In the genomic region with DNA sequence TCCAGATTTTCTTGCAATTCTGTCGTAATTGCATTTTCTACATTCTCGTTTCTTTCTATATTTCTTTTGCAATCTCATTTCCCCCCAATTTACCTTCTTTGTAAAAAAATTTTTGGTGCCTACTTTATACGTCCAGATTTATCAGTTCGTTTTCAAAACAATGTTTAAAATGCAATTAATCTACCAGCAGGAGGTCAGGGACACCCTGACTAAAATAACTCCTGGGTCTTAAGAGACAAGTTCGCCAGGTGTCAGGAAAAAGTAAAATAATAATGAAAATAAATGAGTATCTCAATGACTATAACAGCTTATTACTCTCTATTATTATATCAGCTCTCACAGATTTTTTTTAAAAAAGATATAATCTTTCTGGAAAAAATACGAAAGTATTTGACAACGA, we compare ENCODE assay signal across 8 mouse cellular contexts. TPM values are rescaled to one million over a fixed set of nuclear protein-coding genes. Genes with fewer than 3 reads are reported as not detected.
DNase-seq lines count a peak whose midpoint lies in the region; ATAC-seq and TF ChIP-seq lines count a peak whose summit lies in the region.

No protein-coding gene starts in this region.

- peak overlapping the region; percentile 67 for H3K4me3 ChIP-seq in erythroblast, embryonic 14.5 days (replicated peaks)
- H3K4me3 ChIP-seq in neural tube, embryonic 11.5 days (ENCODE audit: low read depth, low read length) = peak overlapping the region; percentile 58
- peak overlapping the region; percentile 49 for H3K4me3 ChIP-seq in limb, embryonic 14.5 days (replicated peaks; ENCODE audit: low read length)
- H3K4me3 ChIP-seq in stomach, embryonic 14.5 days (ENCODE audit: low read depth, low read length) = peak overlapping the region; percentile 52

- ATAC-seq in erythroblast, adult 5-6 weeks (replicated peaks; ENCODE audit: low FRiP score, poor library complexity, severe bottlenecking) = no peak
- ATAC-seq in neural tube, embryonic 11.5 days (ENCODE audit: insufficient read depth, low FRiP score, low TSS enrichment) = no peak
- ATAC-seq in limb, embryonic 14.5 days (ENCODE audit: low FRiP score, low read depth) = no peak
- ATAC-seq in stomach, embryonic 14.5 days (ENCODE audit: insufficient number of reproducible peaks, insufficient read depth, low FRiP score, low read depth) = no peak

- peak overlapping the region; percentile 67 for H3K9ac ChIP-seq in neural tube, embryonic 11.5 days (ENCODE audit: low read length)
- peak overlapping the region; percentile 70 for H3K9ac ChIP-seq in limb, embryonic 14.5 days (ENCODE audit: low read depth, low read length, severe bottlenecking)
- peak overlapping the region; percentile 55 for H3K9ac ChIP-seq in stomach, embryonic 14.5 days (replicated peaks; ENCODE audit: low read depth, low read length)

- WGBS in neural tube, embryonic 11.5 days = 11% methylated on average over 7 of the region's 7 CpGs
- WGBS in limb, embryonic 14.5 days = 18% methylated on average over 7 of the region's 7 CpGs
- 28% methylated on average over 7 of the region's 7 CpGs for WGBS in stomach, embryonic 14.5 days

- TF ChIP-seq POLR2A in limb, embryonic 14.5 days (IDR thresholded peaks at IDR 0.05; ENCODE audit: borderline replicate concordance, extremely low read depth, insufficient read depth, insufficient read length) = no peak

- H3K9me3 ChIP-seq in erythroblast, embryonic 14.5 days (ENCODE audit: control insufficient read depth, low read length) = no peaks in the 10 kb centered on the region
- no peaks in the 10 kb centered on the region for H3K9me3 ChIP-seq in neural tube, embryonic 11.5 days (ENCODE audit: control insufficient read depth, low read length)
- no peaks in the 10 kb centered on the region for H3K9me3 ChIP-seq in limb, embryonic 14.5 days (ENCODE audit: control insufficient read depth, low read length)
- H3K9me3 ChIP-seq in stomach, embryonic 14.5 days (ENCODE audit: control insufficient read depth, low read depth, low read length) = no peaks in the 10 kb centered on the region

- DNase-seq in neural tube, embryonic 11.5 days (ENCODE audit: low spot score) = no peak
- DNase-seq in neural tube, embryonic 10.5 days (ENCODE audit: extremely low spot score, low spot score) = no peak
- DNase-seq in limb, embryonic 14.5 days (ENCODE audit: low spot score) = no peak
- no peak for DNase-seq in thymus, postnatal 4 days
- no peak for DNase-seq in natural killer cell, adult 2 months (ENCODE audit: low spot score in 2 of 2)

- peaks cover 38% of the 10 kb centered on the region for H3K27me3 ChIP-seq in erythroblast, embryonic 14.5 days (ENCODE audit: control insufficient read depth)
- no peaks in the 10 kb centered on the region for H3K27me3 ChIP-seq in neural tube, embryonic 11.5 days (ENCODE audit: control insufficient read depth, insufficient read depth, low read length)
- peaks cover 27% of the 10 kb centered on the region for H3K27me3 ChIP-seq in limb, embryonic 14.5 days (ENCODE audit: control insufficient read depth, insufficient read depth, low read length)
- H3K27me3 ChIP-seq in stomach, embryonic 14.5 days (ENCODE audit: control insufficient read depth, insufficient read depth, low read length) = no peaks in the 10 kb centered on the region

- H3K36me3 ChIP-seq in erythroblast, embryonic 14.5 days (ENCODE audit: control insufficient read depth) = no peaks in the 10 kb centered on the region
- no peaks in the 10 kb centered on the region for H3K36me3 ChIP-seq in neural tube, embryonic 11.5 days (ENCODE audit: control insufficient read depth, insufficient read depth, low read length)
- H3K36me3 ChIP-seq in limb, embryonic 14.5 days (ENCODE audit: control insufficient read depth, insufficient read depth, low read length) = no peaks in the 10 kb centered on the region
- H3K36me3 ChIP-seq in stomach, embryonic 14.5 days (ENCODE audit: control insufficient read depth, insufficient read depth, low read length) = no peaks in the 10 kb centered on the region

- H3K4me2 ChIP-seq in neural tube, embryonic 11.5 days (ENCODE audit: low read depth) = peak overlapping the region; percentile 80
- peak overlapping the region; percentile 83 for H3K4me2 ChIP-seq in limb, embryonic 14.5 days (replicated peaks; ENCODE audit: low read depth, low read length, severe bottlenecking)
- peak overlapping the region; percentile 77 for H3K4me2 ChIP-seq in stomach, embryonic 14.5 days (replicated peaks; ENCODE audit: low read depth, low read length)

- peak overlapping the region; percentile 96 for H3K27ac ChIP-seq in neural tube, embryonic 11.5 days (ENCODE audit: low read depth, low read length)
- peak overlapping the region; percentile 49; the same call in 1 of the 2 replicates for H3K27ac ChIP-seq in limb, embryonic 14.5 days (replicated peaks; ENCODE audit: low read depth, low read length)
- H3K27ac ChIP-seq in stomach, embryonic 14.5 days (ENCODE audit: low read length) = peak overlapping the region; percentile 88; the same call in 1 of the 2 replicates

- peaks cover 35% of the 10 kb centered on the region for H3K4me1 ChIP-seq in erythroblast, embryonic 14.5 days (ENCODE audit: control insufficient read depth)
- peaks cover 21% of the 10 kb centered on the region for H3K4me1 ChIP-seq in neural tube, embryonic 11.5 days (ENCODE audit: control insufficient read depth, insufficient read depth, low read length)
- 0 out of 2 replicates have a peak, but pooled peaks cover 4% of the 10 kb centered on the region for H3K4me1 ChIP-seq in limb, embryonic 14.5 days (ENCODE audit: control insufficient read depth, insufficient read depth, low read length)
- peaks cover 3% of the 10 kb centered on the region; the same call in 1 of the 2 replicates for H3K4me1 ChIP-seq in stomach, embryonic 14.5 days (ENCODE audit: control insufficient read depth, insufficient read depth, low read length)

RNA-seq across cellular contexts. Expression of gene Zeb2, which starts 0.4 kb away (rescaled TPM):
- 0.54 and 0.76 TPM in 2 replicates for polyA plus RNA-seq in erythroblast, embryonic 14.5 days (2012)
- total RNA-seq in erythroblast, adult 5-6 weeks (2015; ENCODE audit: low replicate concordance) = 33.2 and 42.6 TPM in 2 replicates
- total RNA-seq in erythroblast, adult 5-6 weeks (2017; ENCODE audit: low replicate concordance) = 39.3 and 42.8 TPM in 2 replicates
- 48.3 and 55.9 TPM in 2 replicates for polyA plus RNA-seq in neural tube, embryonic 11.5 days (2014; fragmentation: Nextera tagmentation; extraction: Ambion mirVana)
- polyA plus RNA-seq in limb, embryonic 14.5 days (2012; rRNA removed) = 25.2 and 27.2 TPM in 2 replicates
- 39.8 and 43.9 TPM in 2 replicates for polyA plus RNA-seq in limb, embryonic 14.5 days (2014; fragmentation: Nextera tagmentation; extraction: Ambion mirVana)
- 67.9 and 73.2 TPM in 2 replicates for polyA plus RNA-seq in stomach, embryonic 14.5 days (2014; fragmentation: Nextera tagmentation; extraction: Ambion mirVana)

Comparison
In these comparisons a context has a peak if more than half of its experiments do, and no peak if none do; other contexts are left out.
1. RNA of gene Zeb2, which starts 0.4 kb away (polyA plus RNA-seq): 67.9 to 73.2 TPM in stomach, embryonic 14.5 days, 48.3 to 55.9 TPM in neural tube, embryonic 11.5 days and 25.2 to 43.9 TPM in limb, embryonic 14.5 days; 0.54 to 0.76 TPM in erythroblast, embryonic 14.5 days; every median in the first group is over 10 times any median in the second.
2. Peak in every context shown above with its lines, with median percentiles within 50 percentile points of each other: H3K4me3 ChIP-seq, H3K27ac ChIP-seq, H3K4me2 ChIP-seq and H3K9ac ChIP-seq.